Mouse (Mus musculus) layer of hippocampus, adult 9-11 months (tissue): ENCODE data around the gene Cyp2e1.
"Not testable (repeated sequence)": the region's sequence is repeated elsewhere in the genome, so short reads cannot be mapped to it uniquely, and the experiment has no call there.

Experiments
- DNase-seq: peaks from one replicate; pipeline ENCODE4 v3.0.0; 2022

Cyp2e1 gene

GRCm38 (mm10) chr7:140763447-140764020 is at the start of gene Cyp2e1:
TSS of gene Cyp2e1 (plus strand) at chr7:140763739.
- no peak for DNase-seq

DNA sequence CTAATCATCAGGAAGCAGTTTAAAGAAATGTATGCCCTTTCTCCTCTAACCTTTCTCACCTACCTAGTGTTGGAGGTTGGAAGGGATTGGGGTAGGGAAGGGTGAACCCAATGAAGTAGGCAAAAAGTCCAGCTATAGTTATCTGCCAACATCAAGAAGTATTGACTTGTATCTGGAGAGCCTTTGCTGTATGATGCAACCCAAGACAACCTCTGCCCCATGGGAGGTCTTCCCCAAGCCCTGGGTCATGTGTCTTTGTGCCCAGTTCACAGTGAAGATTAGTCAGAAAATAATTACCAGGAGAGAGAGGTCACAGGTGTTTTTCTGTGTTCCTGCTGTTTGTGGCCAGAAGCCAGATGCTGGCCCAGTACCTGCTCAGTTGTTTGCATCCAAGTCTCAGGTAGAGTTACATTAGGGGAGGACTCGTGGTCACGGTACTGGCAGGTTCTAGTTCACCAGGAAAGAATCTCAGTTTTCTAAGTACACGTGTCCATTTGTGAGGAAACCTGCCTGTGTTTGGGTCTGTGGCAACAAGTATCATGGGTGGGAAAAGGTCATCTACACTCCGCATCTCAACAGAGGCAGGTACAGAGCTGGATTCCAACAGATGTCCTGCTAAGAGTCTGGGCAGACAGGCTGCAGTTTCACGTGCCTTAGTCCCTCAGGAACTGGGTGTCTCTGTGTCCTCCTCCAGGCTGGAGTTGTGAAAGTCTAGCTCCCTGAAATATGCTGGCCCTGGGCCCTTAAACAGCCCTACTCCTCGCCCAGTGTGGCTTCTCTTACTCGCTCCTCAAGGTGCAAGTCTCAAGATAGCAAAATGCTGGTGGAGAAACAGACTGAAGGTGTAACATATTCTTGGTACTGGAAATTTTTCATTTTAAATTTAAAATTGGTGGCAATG is 46.1 kb upstream of the Cyp2e1 start:
- no peak for DNase-seq

DNA sequence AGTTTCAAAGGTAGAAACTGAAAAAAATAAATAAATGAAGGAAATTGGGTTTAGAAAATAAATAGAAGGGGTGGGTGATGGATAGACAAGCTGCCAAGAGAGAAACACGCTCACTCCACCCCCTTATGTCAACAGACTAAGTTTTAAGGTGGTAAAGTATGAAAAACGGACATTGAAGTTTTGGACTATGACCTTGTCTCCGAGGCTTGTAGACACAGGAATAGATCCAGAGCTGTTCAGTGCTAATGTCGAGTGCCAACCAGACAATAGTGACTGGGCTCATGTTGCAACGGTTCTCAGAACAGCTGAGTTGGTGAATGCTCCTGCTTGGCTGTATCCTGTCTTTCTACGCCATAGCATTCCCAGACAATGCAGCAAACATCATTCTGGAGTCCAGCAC is 42.4 kb upstream of the Cyp2e1 start:
- no peak for DNase-seq

DNA sequence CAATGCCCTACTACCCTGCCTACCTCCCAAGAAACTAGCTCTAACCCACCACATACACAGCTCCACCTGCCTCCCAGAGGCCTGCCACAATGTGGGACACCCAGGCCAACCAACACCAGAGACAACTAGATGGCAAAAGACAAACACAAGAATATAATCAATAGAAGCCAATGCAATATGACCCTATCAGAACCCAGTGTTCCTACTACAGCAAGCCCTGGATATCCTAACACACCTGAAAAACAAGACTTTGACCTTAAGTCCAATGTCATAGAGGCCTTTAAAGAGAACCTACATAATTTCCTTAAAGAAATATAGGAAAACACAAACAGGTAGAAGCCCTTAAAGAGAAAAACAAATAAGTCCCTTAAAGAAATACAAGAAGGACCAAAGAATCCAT is 38.0 kb upstream of the Cyp2e1 start:
- DNase-seq = no peak

GRCm38 (mm10) chr7:140733162-140733561 is 30.4 kb upstream of the Cyp2e1 start:
- DNase-seq = no peak

DNA sequence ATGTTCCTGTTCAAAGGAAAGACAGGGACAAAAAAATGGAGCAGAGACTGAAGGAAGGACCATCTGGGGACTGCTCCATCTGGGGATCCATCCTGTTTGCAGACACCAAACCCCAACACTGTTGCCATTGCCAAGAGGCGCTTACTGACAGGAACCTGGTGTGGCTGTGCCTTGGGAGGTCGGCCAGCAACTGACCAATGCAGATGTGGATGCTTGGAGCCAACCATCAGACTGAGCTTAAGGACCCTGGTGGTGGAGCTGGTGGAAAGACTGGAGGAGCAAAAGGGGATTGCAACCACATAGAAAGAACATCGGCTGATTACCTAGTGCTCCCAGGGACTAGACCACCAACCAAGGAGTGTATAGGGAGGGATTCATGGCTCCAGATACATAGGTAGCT is 16.1 kb upstream of the Cyp2e1 start:
- no peak for DNase-seq

GRCm38 (mm10) chr7:140748116-140748826 is 15.3 kb upstream of the Cyp2e1 start:
- peak; percentile 34 for DNase-seq

GRCm38 (mm10) chr7:140748827-140749160 is 14.7 kb upstream of the Cyp2e1 start:
- no peak for DNase-seq

- no peak for DNase-seq
Observed at GRCm38 (mm10) chr7:140754556-140754955, 9.0 kb upstream of the Cyp2e1 start.

DNA sequence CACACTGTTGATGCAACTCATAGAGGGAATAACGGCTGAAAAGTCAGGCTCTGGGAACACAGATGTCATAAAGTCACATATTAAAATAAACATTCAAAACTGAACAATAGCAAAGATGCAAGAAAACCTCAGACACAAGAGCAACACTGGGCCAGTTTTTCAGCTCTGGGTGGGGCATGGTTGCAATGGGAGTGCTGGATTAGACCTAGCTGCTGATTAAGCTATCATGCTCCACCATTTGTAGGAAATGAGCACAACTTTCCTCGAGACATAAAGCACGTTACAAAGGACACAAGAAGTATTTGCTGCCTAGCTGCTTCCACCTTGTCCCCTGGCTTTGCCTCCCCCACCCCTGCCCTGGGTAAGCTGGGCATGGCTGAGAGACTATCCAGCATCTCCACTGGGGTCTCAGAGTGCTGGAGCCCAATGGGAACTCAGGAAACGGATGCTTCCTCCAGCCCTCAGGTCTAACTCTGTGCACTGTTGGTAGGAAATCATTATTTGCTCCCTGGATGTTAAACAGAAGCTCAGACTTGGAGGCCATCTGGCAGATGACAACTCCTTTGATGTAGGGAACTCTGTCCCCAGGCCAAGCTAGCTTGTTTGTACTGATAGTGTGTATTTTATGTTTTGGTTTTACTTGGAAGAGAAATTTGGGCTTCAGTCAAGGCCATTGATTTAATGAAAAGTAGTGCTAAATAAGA is 7.2 kb upstream of the Cyp2e1 start:
- DNase-seq = peak; percentile 15

GRCm38 (mm10) chr7:140760647-140761046 is 2.9 kb upstream of the Cyp2e1 start:
- no peak for DNase-seq

- DNase-seq = not testable (repeated sequence)
Observed at GRCm38 (mm10) chr7:140765391-140765790, 1.9 kb downstream of the Cyp2e1 start.

DNA sequence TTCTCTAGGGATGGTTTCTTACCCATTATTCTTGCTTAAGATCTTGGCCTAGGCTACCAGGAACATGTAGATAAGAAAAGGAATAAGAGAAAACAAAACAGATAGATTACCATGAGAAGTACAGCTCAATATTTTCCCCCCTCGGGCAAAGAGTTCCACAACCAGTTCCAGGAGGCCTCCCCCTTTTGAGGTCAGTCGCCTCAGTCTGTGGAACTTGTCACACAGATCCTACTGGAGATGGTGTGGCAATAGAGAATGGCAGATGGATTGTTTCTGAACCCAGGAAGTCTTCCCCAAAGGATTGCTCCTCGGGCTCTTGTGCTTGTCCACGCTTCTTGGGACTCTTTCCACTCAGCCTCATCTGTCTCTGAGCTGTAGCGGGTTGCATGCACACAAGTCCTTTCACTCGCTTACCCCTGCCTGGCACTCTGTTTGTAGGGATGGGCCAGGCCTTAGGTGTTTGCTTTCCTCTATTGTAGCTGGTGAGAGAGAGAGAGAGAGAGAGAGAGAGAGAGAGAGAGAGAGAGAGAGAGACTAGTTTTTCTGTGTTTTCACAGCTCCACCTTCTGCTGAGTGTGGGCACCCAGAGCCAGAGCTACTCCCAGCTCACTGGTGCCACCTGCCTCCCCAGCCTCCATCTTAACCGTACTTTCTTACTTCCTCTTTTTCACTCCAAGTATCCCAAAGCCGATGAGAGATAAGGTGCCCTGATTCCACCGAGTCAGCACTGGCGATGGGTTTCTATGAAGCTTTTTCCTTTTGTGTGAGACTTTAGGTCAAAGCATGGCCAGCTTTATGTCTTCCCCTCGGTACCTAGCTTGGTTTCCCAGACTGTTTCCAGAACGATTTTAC is 2.6 kb downstream of the Cyp2e1 start:
- no peak for DNase-seq

DNA sequence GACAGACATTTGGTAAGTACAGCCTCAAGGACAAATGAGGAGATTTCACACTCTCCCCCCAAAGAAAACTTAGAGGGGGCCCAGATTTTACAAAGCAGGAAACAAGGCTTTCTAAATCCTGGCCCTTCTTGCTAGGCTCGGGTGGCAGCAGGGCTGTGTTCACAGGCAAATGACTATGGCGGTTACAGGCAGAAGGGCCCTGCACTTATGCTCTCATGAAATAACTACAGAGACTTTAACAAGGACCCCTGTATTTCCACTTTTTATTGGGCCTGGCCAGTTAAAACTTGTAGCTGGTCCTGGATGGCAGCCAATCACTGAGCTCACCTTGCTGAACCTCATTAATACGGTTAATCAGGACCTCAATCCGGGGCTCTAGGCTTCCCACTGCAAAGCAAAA is 17.0 kb downstream of the Cyp2e1 start:
- no peak for DNase-seq

- DNase-seq = no peak
Observed at GRCm38 (mm10) chr7:140787406-140788052, 24.0 kb downstream of the Cyp2e1 start, which contains the start of gene Syce1. TSS of gene Syce1 (minus strand) at chr7:140787852.

- DNase-seq = no peak
Observed at GRCm38 (mm10) chr7:140788053-140788435, 24.5 kb downstream of the Cyp2e1 start.

DNA sequence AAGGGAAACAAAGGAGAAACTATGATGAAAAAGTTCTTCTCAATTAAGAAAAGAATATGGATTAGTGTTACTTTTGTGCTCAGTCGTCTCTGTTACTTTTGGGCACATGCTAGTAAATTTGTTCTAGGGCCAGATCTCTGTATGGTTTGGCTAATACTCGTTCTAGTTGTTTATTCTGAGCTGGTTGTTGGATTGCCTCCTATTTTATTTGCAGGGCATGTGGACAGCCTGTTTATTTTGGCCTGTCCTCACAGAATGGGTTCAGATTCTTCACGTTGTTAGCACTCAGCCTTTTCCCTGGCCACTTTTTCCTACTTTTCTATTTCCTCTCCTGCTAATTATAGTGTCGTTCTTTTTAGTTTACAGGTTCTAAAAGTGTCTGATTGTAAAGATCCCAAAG is 30.0 kb downstream of the Cyp2e1 start:
- no peak for DNase-seq

DNA sequence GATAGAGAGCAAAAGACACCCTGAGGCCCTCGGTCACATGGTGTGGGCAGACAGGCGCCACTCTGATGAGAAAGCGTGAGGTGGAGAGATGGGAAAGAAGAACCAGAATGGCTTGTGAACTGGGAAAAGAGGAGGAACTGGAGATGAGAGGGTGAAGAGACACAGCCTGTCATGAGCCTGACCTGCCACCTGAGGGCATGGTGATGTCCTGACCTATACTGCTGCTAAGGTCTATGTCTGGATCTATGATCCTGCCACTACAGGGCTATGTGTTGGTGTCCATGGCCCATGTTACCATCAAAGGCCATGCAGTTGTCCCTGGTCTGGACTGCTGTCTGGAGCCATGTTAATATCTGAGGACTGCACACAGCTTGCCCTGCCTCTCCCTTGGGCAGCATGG is 34.1 kb downstream of the Cyp2e1 start:
- DNase-seq = no peak

- no peak for DNase-seq
Observed at GRCm38 (mm10) chr7:140798212-140798611, 34.7 kb downstream of the Cyp2e1 start.

- DNase-seq = no peak
Observed at GRCm38 (mm10) chr7:140802629-140803028, 39.1 kb downstream of the Cyp2e1 start.

GRCm38 (mm10) chr7:140805704-140806103 is 42.2 kb downstream of the Cyp2e1 start:
- DNase-seq = peak; percentile 65

DNA sequence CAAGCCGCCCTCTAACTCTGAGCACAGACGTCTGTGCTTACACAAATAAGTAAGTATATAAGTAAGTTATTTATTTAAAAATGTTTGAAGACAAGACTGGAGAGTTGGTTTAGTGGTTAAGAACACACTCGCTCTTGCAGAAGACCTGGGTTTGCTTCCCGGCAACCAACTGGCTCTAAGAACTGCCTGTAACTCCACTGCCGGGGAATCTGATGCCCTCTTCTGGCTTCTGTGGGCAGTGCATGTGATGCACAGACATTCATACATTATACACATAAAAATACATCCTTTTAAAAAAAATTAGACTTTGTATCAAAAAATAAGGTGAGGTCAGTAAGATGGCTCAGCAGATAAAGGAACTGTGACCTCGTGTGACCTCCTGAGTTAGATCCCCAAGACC is 47.0 kb downstream of the Cyp2e1 start:
- DNase-seq = no peak
